Mouse (Mus musculus) lung, embryonic 14.5 days (tissue): ENCODE results near the gene Gcc1. TPM values are rescaled to one million over a fixed set of nuclear protein-coding genes. Genes with fewer than 3 reads are reported as not detected.

Experiments used
- ATAC-seq: fragments of 200-750 bp; cut with Nextera tagmentation; 2 replicates; pipeline ENCODE4 v1.8.0; 2017; ENCODE audit warnings: mild to moderate bottlenecking, moderate TSS enrichment, moderate library complexity; ENCODE audit not compliant: insufficient read depth
- DNase-seq: peaks from one replicate; pipeline ENCODE4 v3.0.0-alpha.2; 2015
- H3K27ac ChIP-seq: fragments of 300-500 bp; sonication (generic); 2 replicates; pipeline ENCODE4 v1.5.1; 2014; ENCODE audit warnings: low read depth, mild to moderate bottlenecking, moderate library complexity
- H3K27me3 ChIP-seq: fragments of 300-500 bp; sonication (generic); 2 replicates; pipeline ENCODE4 v1.6.1; 2014; ENCODE audit warnings: low read length, control low read depth; ENCODE audit not compliant: insufficient read depth
- H3K36me3 ChIP-seq: fragments of 300-500 bp; sonication (generic); 2 replicates; pipeline ENCODE4 v1.6.1; 2014; ENCODE audit warnings: control low read depth; ENCODE audit not compliant: insufficient read depth
- H3K4me1 ChIP-seq: fragments of 300-500 bp; sonication (generic); 2 replicates; pipeline ENCODE4 v1.6.1; 2014; ENCODE audit warnings: antibody characterized with exemption, control low read depth; ENCODE audit not compliant: insufficient read depth
- H3K4me2 ChIP-seq: fragments of 300-500 bp; sonication (generic); 2 replicates; pipeline ENCODE4 v1.6.1; 2014; ENCODE audit warnings: mild to moderate bottlenecking
- H3K4me3 ChIP-seq: fragments of 300-500 bp; sonication (generic); 2 replicates; pipeline ENCODE4 v1.5.1; 2014; ENCODE audit warnings: low read depth, low read length
- H3K9ac ChIP-seq: fragments of 300-500 bp; sonication (generic); 2 replicates; pipeline ENCODE4 v1.6.1; 2014
- H3K9me3 ChIP-seq: fragments of 300-500 bp; sonication (generic); 2 replicates; pipeline ENCODE4 v1.6.1; 2016; ENCODE audit warnings: low read depth, low read length, control low read depth
- CTCF ChIP-seq: IDR thresholded peaks from 2 replicates; pipeline ENCODE4 v1.5.1; 2016; ENCODE audit warnings: antibody characterized with exemption, low read depth
- WGBS: fragments of 180-500 bp; shearing (Covaris S2); extraction: QIAGEN DNeasy Blood & Tissue Kit; methylation state at CpG from one replicate; pipeline ENCODE4 v1.1.7; 2014; 5-methylcytosine and 5-hydroxymethylcytosine counted together
- polyA plus RNA-seq: library from polyadenylated mRNA; unstranded; fragments of >200 nt; fragmentation: Nextera tagmentation; extraction: Ambion mirVana; gene quantifications from 2 replicates; pipeline ENCODE4 v1.2.1, GENCODE M21; 2014

Gcc1 gene
- polyA plus RNA-seq, 1 experiment from 2014 or later, result 7.1 TPM

DNA sequence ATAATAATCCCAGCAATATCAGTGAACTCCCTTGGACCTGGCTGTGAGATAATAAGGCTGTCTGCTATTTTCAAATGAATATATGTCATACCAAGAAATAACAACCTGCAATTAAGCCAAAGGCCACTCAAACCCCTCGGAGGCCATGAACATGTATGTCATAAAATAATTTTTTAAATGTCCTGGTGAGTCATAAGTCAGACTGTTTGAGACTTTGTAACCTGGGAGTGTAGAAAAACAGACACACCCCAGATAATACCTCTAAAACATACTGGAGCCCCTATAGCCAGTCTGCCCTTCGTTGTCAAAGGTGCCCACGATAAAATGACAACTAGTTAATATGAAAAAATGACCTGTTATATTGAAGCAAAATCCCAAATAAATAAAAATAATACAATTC lies 39.2 kb downstream of the Gcc1 start:
- H3K27me3 ChIP-seq, result no peaks in the 10 kb centered on the region
- no peak overlapping the region for H3K27ac ChIP-seq
- no peak overlapping the region for H3K4me3 ChIP-seq
- no peak overlapping the region for H3K4me2 ChIP-seq
- no peak for TF ChIP-seq CTCF
- WGBS, result 84% methylated on average over 3 of the region's 3 CpGs
- H3K4me1 ChIP-seq, result no peaks in the 10 kb centered on the region
- no peaks in the 10 kb centered on the region for H3K9me3 ChIP-seq
- ATAC-seq (no peak), DNase-seq (no peak)
- H3K9ac ChIP-seq, result no peak overlapping the region
- H3K36me3 ChIP-seq, result no peaks in the 10 kb centered on the region

DNA sequence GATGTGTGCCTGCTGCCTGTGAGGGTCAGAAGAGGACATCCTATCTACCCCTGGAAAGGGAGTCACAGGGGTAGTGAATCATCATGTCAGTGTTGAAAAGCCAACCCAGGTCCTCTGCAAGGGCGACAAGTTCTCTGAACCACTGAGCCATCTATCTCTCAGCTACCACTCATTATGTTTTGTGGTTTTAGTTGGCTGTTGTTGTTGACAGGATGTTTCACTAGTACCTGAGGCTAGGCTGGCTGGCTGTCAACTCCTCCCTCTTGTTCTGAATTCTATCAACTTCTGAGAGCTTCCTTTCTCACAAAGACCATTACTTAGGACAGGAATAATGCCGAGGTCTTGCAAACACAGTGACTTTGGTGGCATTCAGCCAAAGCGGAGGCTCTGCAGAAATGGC lies 43.0 kb downstream of the Gcc1 start:
- Histone ChIP-seq H3K4me2 (no peak overlapping the region), H3K4me1 (no peaks in the 10 kb centered on the region), H3K27me3 (no peaks in the 10 kb centered on the region), H3K4me3 (no peak overlapping the region), H3K36me3 (no peaks in the 10 kb centered on the region), H3K27ac (no peak overlapping the region), H3K9ac (no peak overlapping the region), H3K9me3 (no peaks in the 10 kb centered on the region)
- no peak for TF ChIP-seq CTCF
- no peak for DNase-seq
- WGBS, result 78% methylated on average over 3 of the region's 3 CpGs
- no peak for ATAC-seq

- 52% methylated on average over 4 of the region's 4 CpGs for WGBS
- DNase-seq (no peak), ATAC-seq (no peak)
- no peak overlapping the region for H3K4me2 ChIP-seq
- H3K9me3 ChIP-seq, result no peaks in the 10 kb centered on the region
- no peak overlapping the region for H3K9ac ChIP-seq
- no peak overlapping the region for H3K4me3 ChIP-seq
- no peak overlapping the region for H3K27ac ChIP-seq
- H3K36me3 ChIP-seq, result no peaks in the 10 kb centered on the region
- TF ChIP-seq CTCF, result no peak
- no peaks in the 10 kb centered on the region for H3K27me3 ChIP-seq
- no peaks in the 10 kb centered on the region for H3K4me1 ChIP-seq
These were observed 46.2 kb downstream of the Gcc1 start for GRCm38 (mm10) chr6:28381983-28382382.

DNA sequence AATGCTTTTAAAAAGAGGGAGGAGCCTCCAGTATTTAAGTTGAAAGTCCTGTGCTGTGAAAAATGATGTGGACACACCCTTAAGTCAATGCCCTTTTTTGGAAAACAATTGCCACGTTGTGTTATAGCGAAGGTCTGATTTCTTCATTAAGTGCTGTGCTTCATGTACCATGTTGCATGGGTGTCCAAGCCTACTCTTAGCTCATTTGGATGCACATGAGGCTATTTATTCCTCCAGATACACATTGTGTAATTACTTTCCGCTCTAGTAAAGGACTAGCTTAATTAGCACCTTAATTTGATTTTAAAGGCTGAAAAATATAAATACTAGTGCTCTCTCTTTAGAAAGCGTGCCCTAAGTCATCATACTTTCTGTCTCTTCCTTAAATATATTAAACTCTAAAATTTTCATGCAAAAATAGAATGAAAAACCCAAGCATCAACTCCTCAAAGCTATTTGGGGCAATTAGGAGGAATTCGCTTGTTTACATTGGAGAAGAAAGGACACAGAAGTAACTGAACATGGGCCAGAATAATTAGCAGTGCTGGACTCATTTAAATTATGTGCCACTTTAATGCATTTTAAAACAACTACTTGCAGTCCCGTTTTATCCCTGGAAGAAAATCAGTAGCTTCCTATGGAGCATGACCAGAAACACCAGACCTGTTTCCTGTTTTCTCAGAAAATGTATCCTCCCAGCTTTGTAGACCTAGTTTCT lies 58.1 kb downstream of the Gcc1 start:
- no peak overlapping the region for H3K4me2 ChIP-seq

GRCm38 (mm10) chr6:28367575-28367974 lies 60.6 kb downstream of the Gcc1 start:
- H3K27me3 ChIP-seq, result no peaks in the 10 kb centered on the region
- no peak for TF ChIP-seq CTCF
- H3K9ac ChIP-seq, result no peak overlapping the region
- H3K9me3 ChIP-seq, result no peaks in the 10 kb centered on the region
- ATAC-seq (no peak), DNase-seq (no peak)
- H3K36me3 ChIP-seq, result no peaks in the 10 kb centered on the region
- 92% methylated on average over 9 of the region's 9 CpGs for WGBS
- H3K27ac ChIP-seq, result no peak overlapping the region
- no peak overlapping the region for H3K4me2 ChIP-seq
- no peak overlapping the region for H3K4me3 ChIP-seq
- no peaks in the 10 kb centered on the region for H3K4me1 ChIP-seq

More for the DNA sequence above, 58.1 kb downstream of the Gcc1 start:
- 81% methylated on average over 6 of the region's 6 CpGs for WGBS
- no peak for TF ChIP-seq CTCF
- H3K4me1 ChIP-seq, result no peaks in the 10 kb centered on the region
- no peaks in the 10 kb centered on the region for H3K36me3 ChIP-seq
- ATAC-seq, result no peak
- no peak for DNase-seq
- H3K27me3 ChIP-seq, result no peaks in the 10 kb centered on the region
- H3K9ac ChIP-seq, result no peak overlapping the region
- H3K27ac ChIP-seq, result no peak overlapping the region
- no peak overlapping the region for H3K4me3 ChIP-seq
- H3K9me3 ChIP-seq, result no peaks in the 10 kb centered on the region

Other genes with a start within 250 kb of the Gcc1 start
- 19.8 and 21.9 TPM in 2 replicates for gene Zfp800, start 30.4 kb downstream of the Gcc1 start, polyA plus RNA-seq
- gene Arf5, start 4.8 kb downstream of the Gcc1 start, polyA plus RNA-seq, result 349 and 376 TPM in 2 replicates
- not detected in 2 replicates for gene Fscn3, start 601 bp downstream of the Gcc1 start, polyA plus RNA-seq
- not detected in 2 replicates for gene Pax4, start 21.0 kb upstream of the Gcc1 start, polyA plus RNA-seq
- gene Snd1, start 46.7 kb upstream of the Gcc1 start, polyA plus RNA-seq, result 142 and 145 TPM in 2 replicates